Mouse (Mus musculus): ENCODE measurements around the gene 1190005I06Rik. TPM values are rescaled to one million over a fixed set of nuclear protein-coding genes. Genes with fewer than 3 reads are reported as not detected.
A peak's percentile ranks its signal among the peaks of the same experiment; 100 is the strongest.

Gene 1190005I06Rik
- polyA plus RNA-seq, 1 experiment from 2014 or later: 5.1 TPM

DNA sequence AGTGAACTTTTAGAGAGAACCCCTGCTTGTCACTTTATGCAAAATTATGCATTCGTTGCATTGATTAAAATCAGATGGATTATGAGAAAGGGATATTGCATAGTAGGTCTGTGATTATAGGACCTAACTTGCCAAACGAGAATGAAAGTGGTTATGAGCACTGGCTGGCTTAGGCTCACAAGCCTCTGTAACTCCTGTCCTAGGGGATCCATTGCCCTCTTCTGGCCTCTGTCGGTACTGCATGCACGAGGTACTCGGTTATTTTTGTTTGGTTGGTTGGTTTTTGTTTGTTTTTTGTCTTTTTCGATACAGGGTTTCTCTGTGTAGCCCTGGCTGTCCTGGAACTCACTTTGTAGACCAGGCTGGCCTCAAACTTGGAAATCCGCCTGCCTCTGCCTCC is 39.5 kb downstream of the 1190005I06Rik start:
- WGBS: 12% methylated on average over 7 of the region's 7 CpGs
- no peak overlapping the region for H3K9ac ChIP-seq
- no peaks in the 10 kb centered on the region for H3K27me3 ChIP-seq (ENCODE audit: insufficient read depth, low read length)
- DNase-seq (peak; percentile 89), ATAC-seq (ENCODE audit: insufficient read depth) (0 out of 2 replicates have a peak, but pooled peaks have one; percentile 60)
- H3K4me1 ChIP-seq (ENCODE audit: insufficient read depth): no peaks in the 10 kb centered on the region
- H3K27ac ChIP-seq (ENCODE audit: low read depth): no peak overlapping the region
- H3K4me2 ChIP-seq: no peak overlapping the region
- no peaks in the 10 kb centered on the region for H3K9me3 ChIP-seq (ENCODE audit: low read depth, low read length)
- no peak overlapping the region for H3K4me3 ChIP-seq (ENCODE audit: low read depth, low read length)
- no peaks in the 10 kb centered on the region for H3K36me3 ChIP-seq (ENCODE audit: insufficient read depth)
- TF ChIP-seq CTCF (IDR thresholded peaks at IDR 0.05; ENCODE audit: low read depth): peak; percentile 95

DNA sequence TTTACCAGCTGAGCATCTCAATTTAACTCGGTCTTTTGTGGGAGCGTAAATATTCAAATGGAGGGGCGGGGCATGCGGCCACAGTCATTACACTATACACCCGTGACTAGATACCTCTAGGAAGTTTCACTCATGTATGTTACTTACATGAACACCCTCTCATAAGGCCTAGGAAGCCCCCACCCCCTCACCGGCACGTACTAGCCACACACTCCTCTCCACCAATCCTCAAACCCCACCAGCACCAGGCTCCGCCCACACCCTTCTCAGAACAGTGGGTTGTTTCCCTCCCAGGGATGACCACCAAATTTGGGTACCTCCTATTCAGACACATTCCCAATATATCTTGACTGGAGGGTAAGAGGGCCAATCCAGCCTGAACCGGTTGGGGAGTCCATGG is 40.0 kb downstream of the 1190005I06Rik start:
- no peak overlapping the region for H3K4me3 ChIP-seq (ENCODE audit: low read depth, low read length)
- H3K27ac ChIP-seq (ENCODE audit: low read depth): no peak overlapping the region
- H3K9me3 ChIP-seq (ENCODE audit: low read depth, low read length): no peaks in the 10 kb centered on the region
- TF ChIP-seq CTCF (IDR thresholded peaks at IDR 0.05; ENCODE audit: low read depth): no peak
- H3K9ac ChIP-seq: no peak overlapping the region
- H3K27me3 ChIP-seq (ENCODE audit: insufficient read depth, low read length): no peaks in the 10 kb centered on the region
- DNase-seq (no peak), ATAC-seq (ENCODE audit: insufficient read depth) (peak; percentile 15; the same call in 1 of the 2 replicates)
- no peaks in the 10 kb centered on the region for H3K36me3 ChIP-seq (ENCODE audit: insufficient read depth)
- no peak overlapping the region for H3K4me2 ChIP-seq
- 78% methylated on average over 9 of the region's 9 CpGs for WGBS
- no peaks in the 10 kb centered on the region for H3K4me1 ChIP-seq (ENCODE audit: insufficient read depth)

DNA sequence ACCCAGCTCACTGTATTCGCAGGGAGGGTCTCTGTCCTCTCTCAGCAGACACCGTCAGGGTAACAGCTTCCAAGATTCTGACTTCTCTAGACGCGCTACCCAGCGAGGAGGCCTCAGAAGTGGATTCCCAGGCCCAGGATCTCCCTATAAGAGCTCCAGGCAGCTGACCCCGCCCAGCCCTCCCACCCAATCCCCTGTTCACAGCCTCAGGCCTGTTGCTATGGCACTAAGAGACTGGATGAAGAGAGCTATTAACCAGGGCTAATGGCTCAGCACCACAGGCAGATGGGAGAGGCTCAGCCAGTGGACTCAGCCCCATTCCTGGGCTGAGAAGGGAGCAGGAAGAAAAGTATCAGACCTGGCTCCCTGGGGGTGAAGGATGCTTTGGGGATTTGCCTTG is 44.8 kb downstream of the 1190005I06Rik start:
- WGBS: 36% methylated on average over 6 of the region's 6 CpGs
- H3K27me3 ChIP-seq (ENCODE audit: insufficient read depth, low read length): no peaks in the 10 kb centered on the region
- peaks cover 5% of the 10 kb centered on the region for H3K4me1 ChIP-seq (ENCODE audit: insufficient read depth)
- H3K36me3 ChIP-seq (ENCODE audit: insufficient read depth): no peaks in the 10 kb centered on the region
- H3K4me2 ChIP-seq: no peak overlapping the region
- no peaks in the 10 kb centered on the region for H3K9me3 ChIP-seq (ENCODE audit: low read depth, low read length)
- H3K9ac ChIP-seq: no peak overlapping the region
- H3K4me3 ChIP-seq (ENCODE audit: low read depth, low read length): no peak overlapping the region
- no peak overlapping the region for H3K27ac ChIP-seq (ENCODE audit: low read depth)
- peak; percentile 34 for DNase-seq
- TF ChIP-seq CTCF (IDR thresholded peaks at IDR 0.05; ENCODE audit: low read depth): no peak
- peak; percentile 19; the same call in 1 of the 2 replicates for ATAC-seq (ENCODE audit: insufficient read depth)

GRCm38 (mm10) chr8:120599504-120599903 is 47.9 kb downstream of the 1190005I06Rik start:
- Histone ChIP-seq H3K4me2 (no peak overlapping the region), H3K27ac (ENCODE audit: low read depth) (no peak overlapping the region), H3K9me3 (ENCODE audit: low read depth, low read length) (no peaks in the 10 kb centered on the region), H3K36me3 (ENCODE audit: insufficient read depth) (no peaks in the 10 kb centered on the region), H3K4me3 (ENCODE audit: low read depth, low read length) (no peak overlapping the region), H3K27me3 (ENCODE audit: insufficient read depth, low read length) (no peaks in the 10 kb centered on the region), H3K9ac (no peak overlapping the region), H3K4me1 (ENCODE audit: insufficient read depth) (peaks cover 5% of the 10 kb centered on the region)
- ATAC-seq (ENCODE audit: insufficient read depth) (no peak), DNase-seq (peak; percentile 87)
- TF ChIP-seq CTCF (IDR thresholded peaks at IDR 0.05; ENCODE audit: low read depth): peak; percentile 78
- WGBS: 55% methylated on average over 7 of the region's 7 CpGs

GRCm38 (mm10) chr8:120598579-120598978 is 48.9 kb downstream of the 1190005I06Rik start:
- no peaks in the 10 kb centered on the region for H3K27me3 ChIP-seq (ENCODE audit: insufficient read depth, low read length)

GRCm38 (mm10) chr8:120595963-120596362 is 51.5 kb downstream of the 1190005I06Rik start:
- DNase-seq: peak; percentile 81
- TF ChIP-seq CTCF (IDR thresholded peaks at IDR 0.05; ENCODE audit: low read depth): peak; percentile 95
- no peak overlapping the region for H3K27ac ChIP-seq (ENCODE audit: low read depth)
- peaks cover 5% of the 10 kb centered on the region for H3K4me1 ChIP-seq (ENCODE audit: insufficient read depth)
- H3K36me3 ChIP-seq (ENCODE audit: insufficient read depth): no peaks in the 10 kb centered on the region
- no peak for ATAC-seq (ENCODE audit: insufficient read depth)
- no peak overlapping the region for H3K9ac ChIP-seq
- H3K9me3 ChIP-seq (ENCODE audit: low read depth, low read length): no peaks in the 10 kb centered on the region
- no peak overlapping the region for H3K4me3 ChIP-seq (ENCODE audit: low read depth, low read length)
- 12% methylated on average over 5 of the region's 5 CpGs for WGBS
- H3K4me2 ChIP-seq: no peak overlapping the region
- no peaks in the 10 kb centered on the region for H3K27me3 ChIP-seq (ENCODE audit: insufficient read depth, low read length)

More at GRCm38 (mm10) chr8:120598579-120598978, 48.9 kb downstream of the 1190005I06Rik start:
- Histone ChIP-seq H3K27ac (ENCODE audit: low read depth) (no peak overlapping the region), H3K4me1 (ENCODE audit: insufficient read depth) (peaks cover 5% of the 10 kb centered on the region), H3K4me3 (ENCODE audit: low read depth, low read length) (peak overlapping the region; percentile 14; the same call in 1 of the 2 replicates), H3K4me2 (peak overlapping the region; percentile 56), H3K36me3 (ENCODE audit: insufficient read depth) (no peaks in the 10 kb centered on the region), H3K9ac (peak overlapping the region; percentile 18), H3K9me3 (ENCODE audit: low read depth, low read length) (no peaks in the 10 kb centered on the region)
- no peak for TF ChIP-seq CTCF (IDR thresholded peaks at IDR 0.05; ENCODE audit: low read depth)
- WGBS: 12% methylated on average over 24 of the region's 24 CpGs
- ATAC-seq (ENCODE audit: insufficient read depth) (peak; percentile 36), DNase-seq (peak; percentile 73)

- Histone ChIP-seq H3K4me3 (ENCODE audit: low read depth, low read length) (no peak overlapping the region), H3K4me2 (no peak overlapping the region), H3K27ac (ENCODE audit: low read depth) (no peak overlapping the region), H3K36me3 (ENCODE audit: insufficient read depth) (no peaks in the 10 kb centered on the region), H3K4me1 (ENCODE audit: insufficient read depth) (peaks cover 5% of the 10 kb centered on the region), H3K9me3 (ENCODE audit: low read depth, low read length) (no peaks in the 10 kb centered on the region), H3K27me3 (ENCODE audit: insufficient read depth, low read length) (no peaks in the 10 kb centered on the region), H3K9ac (no peak overlapping the region)
- ATAC-seq (ENCODE audit: insufficient read depth): no peak
- WGBS: 85% methylated on average over 5 of the region's 5 CpGs
- no peak for DNase-seq
- peak; percentile 59 for TF ChIP-seq CTCF (IDR thresholded peaks at IDR 0.05; ENCODE audit: low read depth)
These were observed 52.9 kb downstream of the 1190005I06Rik start for GRCm38 (mm10) chr8:120594571-120594970.

Data from lung, embryonic 14.5 days (tissue).